Comparison of ENCODE assay signal across 12 mouse cellular contexts in the genomic region with DNA sequence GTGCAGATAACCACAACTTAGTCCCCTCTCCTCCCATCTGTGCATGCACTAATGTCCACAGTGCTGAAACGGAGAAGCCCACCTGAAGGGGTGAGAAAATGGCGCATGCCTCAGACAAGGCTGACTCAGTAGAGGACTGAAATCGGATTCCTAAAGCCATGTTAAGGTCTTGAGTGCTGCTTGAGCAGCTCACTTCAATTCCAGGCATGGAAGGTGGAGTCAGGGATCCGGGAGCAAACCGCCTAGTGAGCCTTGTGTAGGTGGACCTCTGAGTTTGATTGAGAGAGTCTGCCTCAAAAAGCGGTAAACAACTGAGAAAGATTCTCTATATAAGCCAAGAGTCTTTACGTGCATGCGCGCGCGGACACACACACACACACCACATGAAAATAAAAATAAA.
"Had no signal": no experiment of that assay in that cellular context is flagged by ENCODE, and none has a peak within 500 bp of the region (broad histone marks: within the 10 kb centered on the region; RNA-seq: fewer than 3 reads in every experiment).

No protein-coding gene starts in this region.

- H3K4me2 ChIP-seq: liver, embryonic 11.5 days; liver, embryonic 15.5 days; midbrain, embryonic 12.5 days had no signal

- ATAC-seq: midbrain, embryonic 16.5 days had no signal

- H3K9me3 ChIP-seq: limb, embryonic 10.5 days; liver, embryonic 15.5 days; midbrain, embryonic 12.5 days had no signal

- H3K9ac ChIP-seq: liver, embryonic 15.5 days; midbrain, embryonic 12.5 days had no signal

- H3K36me3 ChIP-seq: limb, embryonic 10.5 days; liver, embryonic 15.5 days; midbrain, embryonic 12.5 days had no signal

- H3K27me3 ChIP-seq: liver, embryonic 15.5 days; midbrain, embryonic 12.5 days had no signal

- H3K4me3 ChIP-seq: layer of hippocampus, adult 2 months; left cerebral cortex, adult 2 months; limb, embryonic 10.5 days; liver, embryonic 15.5 days; midbrain, embryonic 12.5 days had no signal

- H3K27ac ChIP-seq: layer of hippocampus, adult 2 months; left cerebral cortex, adult 2 months; limb, embryonic 10.5 days; liver, embryonic 15.5 days; midbrain, embryonic 12.5 days had no signal

- DNase-seq: kidney, adult 18-20 months; kidney, postnatal 10 days; kidney, postnatal 4 days; right cerebral cortex, postnatal 14 days; thymus, postnatal 4 days had no signal
